Mouse (Mus musculus): ENCODE measurements around the gene Phactr1.

The Phactr1 gene

GRCm38 (mm10) chr13:42680391-42680994, at the start of gene Phactr1:
Phactr1 (plus strand) TSS chr13:42680623.
- ATAC-seq (ENCODE audit: insufficient number of reproducible peaks, low FRiP score, low TSS enrichment) = no peak

- no peak for ATAC-seq (ENCODE audit: insufficient number of reproducible peaks, low FRiP score, low TSS enrichment)
Measured at GRCm38 (mm10) chr13:42634908-42635307, 45.5 kb upstream of the Phactr1 start.

- ATAC-seq (ENCODE audit: insufficient number of reproducible peaks, low FRiP score, low TSS enrichment) = no peak
Measured at GRCm38 (mm10) chr13:42650228-42650627, 30.2 kb upstream of the Phactr1 start.

- ATAC-seq (ENCODE audit: insufficient number of reproducible peaks, low FRiP score, low TSS enrichment) = no peak
Measured at GRCm38 (mm10) chr13:42656643-42657315, 23.6 kb upstream of the Phactr1 start.

GRCm38 (mm10) chr13:42671651-42672290, 8.7 kb upstream of the Phactr1 start:
- peak; percentile 92 for ATAC-seq (ENCODE audit: insufficient number of reproducible peaks, low FRiP score, low TSS enrichment)

- no peak for ATAC-seq (ENCODE audit: insufficient number of reproducible peaks, low FRiP score, low TSS enrichment)
Measured at GRCm38 (mm10) chr13:42681299-42681698, 876 bp downstream of the Phactr1 start.

- no peak for ATAC-seq (ENCODE audit: insufficient number of reproducible peaks, low FRiP score, low TSS enrichment)
Measured at GRCm38 (mm10) chr13:42684181-42684580, 3.8 kb downstream of the Phactr1 start.

GRCm38 (mm10) chr13:42692233-42692632, 11.8 kb downstream of the Phactr1 start:
- ATAC-seq (ENCODE audit: insufficient number of reproducible peaks, low FRiP score, low TSS enrichment) = no peak

GRCm38 (mm10) chr13:42696641-42697040, 16.2 kb downstream of the Phactr1 start:
- ATAC-seq (ENCODE audit: insufficient number of reproducible peaks, low FRiP score, low TSS enrichment) = no peak

GRCm38 (mm10) chr13:42709148-42709547, 28.7 kb downstream of the Phactr1 start:
- peak; percentile 74 for ATAC-seq (ENCODE audit: insufficient number of reproducible peaks, low FRiP score, low TSS enrichment)

- peak; percentile 85 for ATAC-seq (ENCODE audit: insufficient number of reproducible peaks, low FRiP score, low TSS enrichment)
Measured at GRCm38 (mm10) chr13:42709611-42710331, 29.3 kb downstream of the Phactr1 start.

GRCm38 (mm10) chr13:42711510-42711909, 31.1 kb downstream of the Phactr1 start:
- ATAC-seq (ENCODE audit: insufficient number of reproducible peaks, low FRiP score, low TSS enrichment) = no peak

- no peak for ATAC-seq (ENCODE audit: insufficient number of reproducible peaks, low FRiP score, low TSS enrichment)
Measured at GRCm38 (mm10) chr13:42719401-42719800, 39.0 kb downstream of the Phactr1 start.

GRCm38 (mm10) chr13:42720135-42720534, 39.7 kb downstream of the Phactr1 start:
- no peak for ATAC-seq (ENCODE audit: insufficient number of reproducible peaks, low FRiP score, low TSS enrichment)

- no peak for ATAC-seq (ENCODE audit: insufficient number of reproducible peaks, low FRiP score, low TSS enrichment)
Measured at GRCm38 (mm10) chr13:42720648-42721047, 40.2 kb downstream of the Phactr1 start.

GRCm38 (mm10) chr13:42724011-42724410, 43.6 kb downstream of the Phactr1 start:
- no peak for ATAC-seq (ENCODE audit: insufficient number of reproducible peaks, low FRiP score, low TSS enrichment)

- peak; percentile 75 for ATAC-seq (ENCODE audit: insufficient number of reproducible peaks, low FRiP score, low TSS enrichment)
Measured at GRCm38 (mm10) chr13:42725709-42726231, 45.3 kb downstream of the Phactr1 start.

- ATAC-seq (ENCODE audit: insufficient number of reproducible peaks, low FRiP score, low TSS enrichment) = no peak
Measured at GRCm38 (mm10) chr13:42737486-42737885, 57.1 kb downstream of the Phactr1 start.

GRCm38 (mm10) chr13:42738152-42738551, 57.7 kb downstream of the Phactr1 start:
- no peak for ATAC-seq (ENCODE audit: insufficient number of reproducible peaks, low FRiP score, low TSS enrichment)

GRCm38 (mm10) chr13:42742226-42742625, 61.8 kb downstream of the Phactr1 start:
- no peak for ATAC-seq (ENCODE audit: insufficient number of reproducible peaks, low FRiP score, low TSS enrichment)

GRCm38 (mm10) chr13:42744467-42744866, 64.0 kb downstream of the Phactr1 start:
- ATAC-seq (ENCODE audit: insufficient number of reproducible peaks, low FRiP score, low TSS enrichment) = no peak
